Mouse (Mus musculus) adrenal gland (tissue): Measurements from ENCODE around the gene Nfu1.

Source experiments
- intact Hi-C: fragments of 180-260 bp; cut with DNase I; formaldehyde crosslinking; loops from one replicate; pipeline ENCODE4 v1.15.1; 2025
- long read RNA-seq, 2 experiments: library from polyadenylated mRNA; unstranded; transcript quantifications; one replicate each; pipeline ENCODE4 v2.0.0; 2020; ENCODE audit warnings: borderline replicate concordance in 1 of 2; ENCODE audit not compliant: insufficient replicate concordance in 1 of 2

Nfu1 gene
- long read RNA-seq, experiment 1, transcript Nfu1-202 (8 exons, 950 nt) = major isoform, 74 of 89 reads
- long read RNA-seq, experiment 1, transcript Nfu1-201 (8 exons, 948 nt) = minor isoform, 5 of 89 reads
- long read RNA-seq, experiment 1, partial matches to known transcripts = 2 of 89 reads
- long read RNA-seq, experiment 1, other reads (novel, unspliced or antisense) = 7 of 89 reads
- long read RNA-seq, experiment 2, transcript Nfu1-201 (8 exons, 948 nt) = minor isoform, 9 of 109 reads
- long read RNA-seq, experiment 2, transcript Nfu1-202 (8 exons, 950 nt) = major isoform, 82 of 109 reads
- long read RNA-seq, experiment 2, partial matches to known transcripts = 6 of 109 reads
- long read RNA-seq, experiment 2, other reads (novel, unspliced or antisense) = 10 of 109 reads

DNA sequence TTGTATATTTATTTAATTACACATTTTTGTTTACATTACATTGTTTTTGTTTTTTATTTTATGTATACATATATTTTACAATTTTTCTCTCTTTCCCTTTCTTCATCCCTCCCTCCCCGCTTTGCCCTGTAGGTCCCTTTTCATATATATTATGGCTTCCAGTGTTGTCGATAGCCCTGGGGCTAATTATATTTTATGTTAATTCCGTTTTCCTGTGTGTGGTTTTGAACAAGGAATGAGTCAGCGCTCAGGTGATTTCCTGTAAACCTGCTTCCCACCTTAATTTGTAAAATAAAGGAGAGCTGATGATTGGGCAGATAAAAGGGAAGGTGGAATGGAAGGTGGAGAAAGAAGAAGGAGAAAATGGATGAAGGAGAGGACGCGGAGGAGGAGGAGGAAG lies at the start of gene Nfu1:
Gene Nfu1, plus strand, starts transcription at position 350 of the 400 bp plus-strand sequence.
- intact Hi-C loops = no loop called here

DNA sequence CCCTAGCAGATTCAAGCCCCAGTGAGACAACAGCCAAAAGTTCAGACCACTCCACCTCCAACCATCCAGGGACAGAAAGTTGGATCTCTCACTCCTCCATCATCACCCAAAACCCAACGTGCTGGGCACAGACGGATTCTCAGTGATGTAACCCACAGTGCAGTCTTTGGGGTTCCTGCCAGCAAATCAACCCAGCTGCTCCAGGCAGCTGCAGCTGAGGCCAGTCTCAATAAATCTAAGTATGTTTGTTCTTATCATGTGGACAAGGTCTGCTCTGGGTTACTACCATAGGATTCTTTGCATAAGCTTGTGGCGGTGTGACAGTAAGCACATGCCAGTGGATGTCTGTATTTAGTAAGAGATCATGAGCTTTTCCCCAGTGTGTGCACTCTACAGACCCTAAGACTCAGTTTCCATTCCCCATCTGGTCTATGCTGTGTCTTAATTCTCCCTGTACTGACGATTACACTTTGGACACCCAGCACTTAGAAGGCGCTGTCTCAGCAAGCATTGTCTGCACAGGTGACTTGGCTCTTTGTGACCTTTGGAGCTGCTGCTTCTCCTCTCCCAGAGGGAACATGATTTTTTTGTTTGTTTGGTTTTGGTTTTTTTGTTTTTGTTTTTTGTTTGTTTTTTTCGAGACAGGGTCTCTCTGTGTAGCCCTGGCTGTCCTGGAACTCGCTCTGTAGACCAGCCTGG lies 44.9 kb upstream of the Nfu1 start:
- intact Hi-C loops = no loop called here

DNA sequence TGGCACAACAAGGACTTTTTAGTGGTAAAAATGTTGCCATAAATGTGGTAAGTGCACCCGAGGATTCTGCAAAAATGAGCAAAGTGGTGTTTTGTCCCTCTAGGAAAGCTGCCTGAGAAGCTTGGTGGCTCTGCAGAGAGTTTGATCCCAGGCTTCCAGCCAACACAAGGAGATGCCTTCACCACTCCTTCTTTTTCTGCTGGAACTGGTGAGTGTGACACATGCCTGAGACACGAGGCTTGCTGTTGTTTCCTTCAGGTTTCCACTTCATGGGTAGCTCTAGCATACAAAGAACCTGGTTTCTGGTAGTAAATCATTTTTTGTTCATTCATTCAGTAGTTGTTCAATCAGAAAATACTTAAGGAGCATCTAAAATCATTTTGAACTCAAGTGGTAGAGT lies 41.9 kb upstream of the Nfu1 start:
- intact Hi-C loops = no loop called here

DNA sequence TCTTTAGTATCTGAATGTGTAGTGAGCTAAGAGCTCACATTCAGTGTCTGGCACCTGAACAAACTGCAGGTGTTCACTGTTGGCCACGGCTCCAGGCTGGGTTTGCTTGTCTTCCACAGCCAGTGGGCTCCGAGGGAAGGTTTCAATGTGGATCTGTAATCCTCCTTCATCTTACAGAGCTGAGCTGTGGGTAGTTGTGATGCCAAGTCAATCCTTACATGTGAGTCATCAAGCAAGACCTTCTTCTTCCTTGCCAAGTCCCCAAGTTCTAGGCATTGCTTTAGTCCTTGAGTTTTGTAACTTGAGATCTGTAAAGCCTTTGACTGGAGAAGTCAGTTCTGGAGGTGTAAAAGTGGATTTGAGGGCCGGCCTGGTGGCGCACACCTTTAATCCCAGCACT lies 35.1 kb upstream of the Nfu1 start:
- intact Hi-C loops = no loop called here

DNA sequence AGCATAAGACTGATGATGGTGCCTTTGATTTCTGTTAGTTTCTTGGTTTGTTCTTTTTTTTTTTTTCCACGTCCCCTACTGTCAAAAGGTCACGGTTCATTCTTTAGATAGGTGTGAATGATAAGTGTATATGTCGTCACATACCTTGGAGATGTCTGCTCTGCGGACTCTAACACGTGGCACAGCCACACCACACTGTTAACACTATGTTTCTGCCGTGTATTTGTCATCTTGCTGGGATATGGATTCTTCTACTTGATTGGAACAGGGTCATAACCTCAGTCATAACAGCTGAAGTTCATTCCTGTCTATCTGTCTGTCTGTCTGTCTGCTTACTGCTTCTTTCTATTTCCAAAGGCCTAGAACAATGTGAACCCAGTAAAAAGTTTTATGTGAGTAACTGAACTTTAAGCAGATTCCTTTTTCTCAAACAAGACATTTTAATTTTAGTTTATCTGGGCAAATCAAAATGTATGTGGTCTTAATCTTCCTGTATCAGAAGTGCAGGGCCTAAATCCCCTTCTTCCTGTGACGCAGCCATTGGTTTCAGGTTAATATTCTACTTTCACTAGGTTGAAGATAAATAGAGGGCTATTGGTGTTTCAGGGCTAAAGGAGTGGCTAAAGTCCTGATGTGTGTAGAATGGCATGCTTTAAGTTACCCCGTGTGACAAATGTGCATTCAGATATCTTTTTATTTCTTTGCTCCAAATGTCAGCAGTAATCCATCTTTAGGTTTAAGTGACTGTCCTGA lies 30.7 kb upstream of the Nfu1 start:
- intact Hi-C loops = no loop called here

DNA sequence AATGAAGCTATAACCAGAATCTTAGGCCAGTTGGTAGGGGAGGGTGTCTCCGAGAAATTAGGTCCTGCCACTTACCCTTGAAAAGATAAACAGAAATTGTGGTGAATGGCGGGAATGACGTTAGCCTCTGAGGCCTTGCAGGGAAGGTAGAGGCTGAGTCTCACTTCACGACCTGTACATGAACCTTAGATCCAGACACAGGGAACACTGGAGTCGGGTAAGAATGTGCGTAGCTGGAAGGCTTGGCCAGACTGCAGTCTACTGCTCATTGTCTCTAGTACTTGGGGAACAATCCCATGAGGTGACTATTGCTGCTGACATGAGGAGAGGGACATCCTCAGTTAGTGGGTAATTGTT lies 30.1 kb upstream of the Nfu1 start:
- intact Hi-C loops = no loop called here

DNA sequence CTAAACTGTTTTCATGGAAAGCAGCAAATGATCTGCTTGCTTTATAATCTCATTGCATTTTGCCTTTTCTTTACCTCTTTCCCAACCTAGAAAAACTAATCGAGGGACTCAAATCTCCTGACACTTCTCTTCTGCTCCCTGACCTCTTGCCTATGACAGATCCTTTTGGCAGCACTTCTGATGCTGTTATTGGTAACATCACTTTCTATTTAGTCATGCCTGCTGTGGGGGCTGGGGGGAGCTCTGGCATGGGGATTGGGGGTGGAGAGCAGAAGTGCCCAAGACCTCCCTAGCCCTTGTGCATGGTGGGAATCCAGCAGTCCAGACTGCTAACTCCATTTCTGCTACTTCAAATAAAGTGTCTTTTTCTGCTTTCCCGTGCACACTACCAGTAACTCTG lies 27.8 kb upstream of the Nfu1 start:
- intact Hi-C loops = no loop called here

DNA sequence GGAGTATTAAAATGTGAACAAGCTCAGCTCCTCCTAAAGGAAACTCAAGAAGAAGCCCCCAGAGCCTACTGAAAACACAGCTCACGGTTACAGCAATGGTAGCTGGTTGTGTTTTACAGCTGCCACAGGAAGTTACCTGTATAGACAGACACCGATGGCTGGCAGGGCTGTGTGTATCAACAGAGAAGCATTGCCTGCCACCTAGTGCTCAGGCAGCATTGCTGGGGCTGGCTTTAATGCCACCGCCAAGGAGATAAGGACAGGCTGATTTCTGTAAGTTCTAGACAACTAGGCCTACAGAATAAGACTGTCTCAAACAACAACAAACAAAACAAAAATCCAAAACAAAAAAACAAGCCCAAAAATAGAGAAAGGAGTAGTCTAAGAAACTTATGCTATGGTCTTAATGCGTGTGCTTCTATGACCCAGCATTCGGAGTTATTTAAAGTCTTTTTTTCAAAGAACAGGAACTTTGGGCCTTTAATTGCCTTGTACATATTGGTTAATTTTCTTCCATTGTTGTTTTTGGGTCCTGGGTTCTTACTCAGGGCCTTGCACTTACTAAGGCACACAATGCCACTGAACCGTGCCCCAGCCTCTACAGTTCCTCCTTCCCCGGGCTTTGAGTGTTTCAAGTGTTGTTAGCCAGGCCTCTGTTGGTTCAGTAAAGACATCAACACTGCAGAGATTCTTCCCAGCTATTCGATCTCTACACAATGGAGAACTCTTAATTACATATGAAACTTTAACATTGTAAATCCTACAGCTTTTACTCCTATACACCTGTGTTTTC lies 23.5 kb upstream of the Nfu1 start:
- intact Hi-C loops = no loop called here

DNA sequence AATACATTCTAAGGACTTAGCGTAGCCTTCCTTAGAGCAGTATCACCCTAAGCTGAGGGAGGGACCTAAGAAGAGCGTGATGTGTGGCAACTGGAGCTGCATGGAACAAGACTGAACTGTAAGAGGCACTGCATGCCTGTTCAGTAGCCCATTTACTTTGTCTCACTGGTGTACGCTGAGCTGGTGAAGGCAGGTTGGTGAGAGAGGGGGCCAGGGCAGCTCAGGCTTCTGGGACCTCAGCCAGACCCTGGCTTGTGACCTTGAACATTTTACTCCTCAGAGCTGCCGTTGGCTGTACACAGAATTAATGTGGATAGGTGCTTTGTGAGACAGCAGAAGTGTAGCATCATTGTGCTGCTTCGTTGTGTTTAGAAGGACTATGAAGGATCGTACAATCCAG lies 19.5 kb upstream of the Nfu1 start:
- intact Hi-C loops = no loop called here

DNA sequence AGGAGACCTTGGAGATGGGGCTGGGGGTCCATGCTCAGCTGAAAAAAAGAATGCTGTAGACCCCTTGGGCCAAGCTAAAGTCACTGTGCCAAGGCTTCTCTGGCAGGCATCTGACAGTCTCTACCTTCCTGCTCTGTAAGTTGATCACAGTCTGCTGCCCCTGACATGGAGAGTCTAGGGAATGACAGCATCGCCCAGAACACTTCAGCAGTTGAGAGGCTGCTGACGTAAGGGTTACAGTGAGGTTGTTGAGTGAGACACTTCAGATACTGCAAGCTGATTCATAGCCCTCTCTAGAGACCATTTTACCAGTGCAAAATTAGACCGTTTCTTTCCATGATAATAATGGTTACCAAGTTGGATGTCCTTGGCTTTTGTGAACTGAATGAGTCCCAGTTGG lies 18.0 kb upstream of the Nfu1 start:
- intact Hi-C loops = no loop called here

DNA sequence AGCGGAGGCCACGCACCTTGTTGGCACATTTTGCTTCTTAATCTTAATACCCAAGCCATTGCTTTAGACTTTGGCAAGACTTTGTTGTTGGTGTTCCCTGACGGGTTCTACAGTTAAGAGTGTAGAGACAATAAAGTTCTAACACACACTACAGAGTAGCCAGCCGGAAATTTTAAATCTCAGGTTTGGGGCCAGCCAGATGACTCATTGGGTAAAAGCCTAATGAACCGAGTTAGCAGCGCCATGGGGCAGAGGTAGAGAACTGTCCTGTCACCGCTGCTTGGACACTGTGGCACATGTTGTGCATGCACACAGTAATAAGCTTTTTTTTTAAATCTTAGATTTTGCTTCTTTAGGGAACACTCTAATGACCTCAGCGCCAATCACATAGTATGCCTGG lies 16.7 kb upstream of the Nfu1 start:
- intact Hi-C loops = no loop called here

DNA sequence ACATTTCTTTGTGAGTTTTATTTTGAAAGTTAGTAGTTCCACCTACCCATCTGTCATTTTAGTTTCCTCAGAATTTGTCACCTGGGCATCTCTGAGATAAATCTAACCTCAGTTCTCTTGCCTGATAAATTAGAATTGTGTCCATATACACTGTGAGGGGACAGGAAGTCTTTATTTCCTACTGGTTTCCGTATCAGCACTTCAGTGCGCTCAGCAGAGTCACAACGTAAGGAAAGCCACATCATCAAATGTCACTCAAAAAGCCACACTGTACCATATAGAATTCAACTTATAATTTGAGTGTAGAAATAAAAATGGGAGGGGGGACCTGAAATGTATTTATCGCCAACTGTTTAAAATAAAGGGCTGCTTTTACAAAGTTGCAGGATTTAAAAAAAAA lies 14.8 kb upstream of the Nfu1 start:
- intact Hi-C loops = no loop called here

DNA sequence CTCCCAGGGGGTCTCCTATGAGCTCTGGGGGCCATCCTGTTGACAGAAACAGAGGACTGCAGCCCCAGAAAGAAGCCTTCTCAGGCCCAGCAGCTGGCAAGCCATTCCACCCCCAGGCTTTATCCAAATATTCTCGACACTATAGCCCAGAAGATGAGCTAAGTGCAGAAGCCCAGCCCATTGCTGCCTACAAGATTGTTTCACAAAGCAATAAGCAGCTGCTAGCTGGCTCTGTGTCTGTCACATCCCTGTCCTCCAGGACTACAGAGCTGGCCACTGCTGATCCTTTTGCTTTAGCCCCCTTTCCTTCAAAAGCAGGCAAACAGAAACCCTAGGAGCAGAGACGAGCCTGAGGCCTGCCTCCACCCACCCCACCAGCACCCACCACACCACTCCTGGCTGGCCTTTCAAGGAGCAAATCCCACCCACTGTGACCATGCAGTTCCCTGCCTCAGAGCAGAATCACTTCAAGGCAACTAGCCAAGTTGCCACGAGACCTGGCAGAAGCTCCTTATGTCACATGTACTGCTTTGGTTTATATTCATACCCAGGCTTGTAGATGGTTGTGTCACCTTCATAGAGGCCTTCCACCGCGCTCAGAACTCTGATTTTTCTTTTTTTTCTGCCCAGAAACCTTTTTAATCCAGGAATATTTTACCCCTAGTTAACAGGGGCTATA lies 12.3 kb upstream of the Nfu1 start:
- intact Hi-C loops = no loop called here

DNA sequence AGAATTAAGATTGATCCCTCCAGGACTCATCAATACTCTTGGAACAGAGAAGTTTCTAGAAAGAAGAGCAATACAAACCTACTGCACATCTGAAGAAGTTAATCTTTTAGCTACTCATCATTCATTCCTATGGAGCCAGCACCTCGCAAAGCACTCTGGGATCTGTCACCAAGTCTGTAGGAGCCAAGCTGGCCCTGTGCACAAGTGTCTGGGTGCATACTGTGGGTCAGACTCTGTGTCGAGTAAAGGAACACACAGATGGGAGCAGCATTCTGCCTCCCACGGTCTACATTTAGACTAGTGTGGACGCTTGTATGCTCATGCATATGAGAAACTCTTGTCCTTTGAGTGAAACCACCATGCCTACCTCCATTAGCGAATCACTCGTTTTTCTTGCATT lies 11.7 kb upstream of the Nfu1 start:
- intact Hi-C loops = no loop called here

DNA sequence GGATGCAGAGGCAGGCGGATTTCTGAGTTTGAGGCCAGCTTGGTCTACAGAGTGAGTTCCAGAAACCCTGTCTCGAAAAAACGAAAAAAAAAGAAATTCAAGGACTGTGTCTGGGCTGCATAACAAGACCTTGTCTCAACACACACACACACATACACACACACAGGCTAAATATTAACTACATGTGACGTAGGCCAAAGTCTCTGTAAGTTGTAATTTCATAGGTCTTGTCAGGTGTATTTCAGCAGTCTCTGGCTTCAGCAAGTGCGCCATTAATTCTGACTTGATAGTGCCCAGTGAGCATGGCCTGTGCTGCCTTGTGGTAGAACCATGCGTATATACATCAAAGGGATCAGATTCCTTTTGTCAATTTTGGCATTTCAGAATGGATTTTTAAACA lies 7.0 kb upstream of the Nfu1 start:
- intact Hi-C loops = no loop called here

DNA sequence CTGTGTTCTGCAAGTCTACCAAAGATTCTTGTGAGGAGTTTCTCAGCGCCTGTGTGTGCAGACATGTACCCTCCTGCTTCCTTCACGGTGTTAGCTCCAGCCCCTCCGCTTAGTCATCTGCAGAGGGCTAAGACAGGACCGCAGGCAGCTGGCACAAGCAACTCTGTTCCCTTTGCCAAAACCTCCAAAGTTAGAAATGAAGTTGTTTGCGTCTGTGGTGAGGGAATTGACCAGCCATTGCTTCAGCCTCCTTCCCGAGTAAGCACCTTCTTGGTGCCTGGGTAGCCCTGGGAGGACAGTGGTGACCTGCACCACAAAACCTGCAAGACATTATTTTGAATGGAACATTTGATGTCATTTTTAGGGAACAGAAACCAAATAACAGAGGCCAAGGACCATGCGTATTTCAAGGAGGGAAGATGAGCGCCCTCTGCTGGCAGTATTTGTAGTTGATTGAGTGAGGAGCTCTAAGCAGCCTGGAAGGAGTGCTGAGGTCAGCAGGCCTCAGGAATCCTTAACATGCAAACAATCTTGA lies 6.4 kb upstream of the Nfu1 start:
- intact Hi-C loops = no loop called here

DNA sequence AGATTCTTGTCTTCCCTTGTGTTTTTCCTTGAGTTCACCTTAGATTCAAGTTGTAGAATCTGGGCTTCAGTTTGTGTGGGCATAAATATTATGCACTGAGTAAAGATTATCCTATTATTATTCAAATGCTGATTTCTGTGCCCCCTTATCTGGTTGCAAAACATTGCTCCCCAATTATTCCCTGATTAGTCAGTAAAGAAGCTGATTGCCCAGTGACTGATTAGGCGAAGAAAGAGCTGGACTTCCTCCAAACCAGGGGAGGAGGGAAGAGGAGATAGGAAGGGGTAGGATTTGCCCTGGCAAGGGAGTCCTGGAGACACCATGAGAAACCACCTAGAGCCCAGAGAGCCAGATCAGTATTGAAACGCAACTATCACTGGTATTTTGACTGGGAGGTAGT lies 4.9 kb upstream of the Nfu1 start:
- intact Hi-C loops = no loop called here

DNA sequence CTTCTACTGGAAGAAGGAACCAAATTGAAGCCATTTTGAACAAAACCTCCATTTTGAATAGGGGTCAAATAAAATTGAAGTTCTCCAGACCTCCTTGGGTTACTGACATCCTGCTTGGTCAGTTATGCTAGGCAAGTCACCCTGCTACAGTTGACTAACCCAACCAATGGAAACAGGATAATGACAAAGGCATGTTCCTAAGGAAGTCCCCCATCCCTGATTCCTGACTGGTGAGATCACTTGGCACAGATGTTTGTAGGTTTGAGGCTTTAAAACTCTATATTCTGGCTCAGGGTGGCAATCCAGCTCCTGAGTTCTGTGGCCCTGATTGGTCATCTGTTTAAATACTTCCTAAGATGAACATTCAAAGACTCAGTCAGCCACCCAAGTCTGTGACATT lies 3.5 kb upstream of the Nfu1 start:
- intact Hi-C loops = no loop called here

DNA sequence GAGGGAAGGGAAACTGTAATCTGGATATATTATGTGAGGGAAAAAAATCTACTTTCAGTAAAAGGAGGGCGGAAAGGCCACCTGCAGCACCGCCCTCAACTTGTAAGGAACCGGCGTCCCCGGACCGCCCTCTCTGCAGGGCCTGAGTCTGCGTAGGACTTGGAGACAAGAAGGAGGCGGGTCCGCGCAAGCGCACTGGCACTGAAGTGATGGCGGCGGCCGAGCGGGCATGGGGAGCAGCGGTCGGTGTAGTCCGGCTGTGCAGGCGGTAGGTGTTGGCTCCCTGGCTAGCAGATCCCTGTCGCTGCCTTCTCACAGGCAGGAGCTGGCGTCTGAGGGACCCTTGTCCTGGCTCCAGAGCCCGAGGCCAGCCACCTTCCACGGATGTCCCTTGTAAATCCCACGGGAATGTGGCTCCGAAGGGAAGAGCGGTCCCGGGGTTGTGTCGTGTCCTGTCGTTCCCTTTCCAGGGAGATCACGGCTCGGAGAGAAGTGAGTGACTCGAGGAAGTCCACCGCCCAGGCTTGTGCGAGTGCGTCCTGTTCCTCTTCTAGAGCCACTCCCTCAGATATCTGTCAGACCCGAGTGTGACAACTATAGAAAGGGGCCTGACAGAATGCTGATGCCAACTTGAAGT lies 774 bp downstream of the Nfu1 start:
- intact Hi-C loops = no loop called here

DNA sequence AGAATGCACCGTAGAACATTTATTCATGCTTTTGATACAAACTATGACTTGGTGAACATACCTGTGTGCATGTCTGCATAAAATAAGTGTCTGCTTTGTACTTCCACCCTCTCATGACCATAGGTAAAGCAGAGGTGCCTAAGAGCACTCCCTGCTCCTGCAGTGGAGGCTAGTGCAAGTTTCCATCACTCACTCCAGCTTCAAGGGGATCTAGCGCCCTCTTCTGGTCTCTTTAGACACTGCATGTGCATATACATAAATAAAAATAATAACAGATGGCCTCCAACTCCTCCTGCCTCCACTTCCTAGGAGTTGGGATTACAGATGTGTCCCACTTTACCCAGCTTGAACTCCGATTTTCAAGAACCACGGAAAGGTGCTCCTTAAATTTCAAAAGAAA lies 7.9 kb downstream of the Nfu1 start:
- intact Hi-C loops = no loop called here
